Mouse (Mus musculus): ENCODE data around the gene Prr19.
"Not testable (repeated sequence)": the region's sequence is repeated elsewhere in the genome, so short reads cannot be mapped to it uniquely, and the experiment has no call there.

The Prr19 gene

GRCm38 (mm10) chr7:25301063-25301462 is at the start of gene Prr19:
Gene Prr19 (plus strand): TSS chr7:25301411.
- DNase-seq (ENCODE audit: low spot score in 2 of 2), result no peak

- DNase-seq (ENCODE audit: low spot score in 2 of 2), result no peak
Observed at GRCm38 (mm10) chr7:25251822-25252221, 49.4 kb upstream of the Prr19 start.

- no peak for DNase-seq (ENCODE audit: low spot score in 2 of 2)
Observed at GRCm38 (mm10) chr7:25261896-25262295, 39.3 kb upstream of the Prr19 start.

- DNase-seq (ENCODE audit: low spot score in 2 of 2), result no peak
Observed at GRCm38 (mm10) chr7:25263968-25264870, 37.0 kb upstream of the Prr19 start.

- not testable (repeated sequence) for DNase-seq (ENCODE audit: low spot score in 2 of 2)
Observed at GRCm38 (mm10) chr7:25265743-25266142, 35.5 kb upstream of the Prr19 start.

- DNase-seq (ENCODE audit: low spot score in 2 of 2), result no peak
Observed at GRCm38 (mm10) chr7:25266180-25266962, 34.8 kb upstream of the Prr19 start.

- peak in 1 of 2 experiments; percentile 98 for DNase-seq (ENCODE audit: low spot score in 2 of 2)
Observed at GRCm38 (mm10) chr7:25267301-25267750, 33.9 kb upstream of the Prr19 start, which contains the start of gene Cic. Gene Cic (plus strand): TSS chr7:25267704.

- peak; percentile 98 for DNase-seq (ENCODE audit: low spot score in 2 of 2)
Observed at GRCm38 (mm10) chr7:25267751-25268463, 33.3 kb upstream of the Prr19 start.

- no peak for DNase-seq (ENCODE audit: low spot score in 2 of 2)
Observed at GRCm38 (mm10) chr7:25268588-25268987, 32.6 kb upstream of the Prr19 start.

GRCm38 (mm10) chr7:25269029-25269428 is 32.2 kb upstream of the Prr19 start:
- no peak for DNase-seq (ENCODE audit: low spot score in 2 of 2)

- DNase-seq (ENCODE audit: low spot score in 2 of 2), result no peak
Observed at GRCm38 (mm10) chr7:25269545-25270271, 31.5 kb upstream of the Prr19 start.

- DNase-seq (ENCODE audit: low spot score in 2 of 2), result no peak
Observed at GRCm38 (mm10) chr7:25270652-25271633, 30.3 kb upstream of the Prr19 start.

GRCm38 (mm10) chr7:25271651-25272444 is 29.4 kb upstream of the Prr19 start:
- DNase-seq (ENCODE audit: low spot score in 2 of 2), result no peak

- DNase-seq (ENCODE audit: low spot score in 2 of 2), result no peak
Observed at GRCm38 (mm10) chr7:25272445-25273258, 28.6 kb upstream of the Prr19 start.

GRCm38 (mm10) chr7:25273259-25274241 is 27.7 kb upstream of the Prr19 start:
- DNase-seq (ENCODE audit: low spot score in 2 of 2), result no peak

GRCm38 (mm10) chr7:25274571-25274970 is 26.6 kb upstream of the Prr19 start:
- DNase-seq (ENCODE audit: low spot score in 2 of 2), result no peak

GRCm38 (mm10) chr7:25274996-25275395 is 26.2 kb upstream of the Prr19 start:
- DNase-seq (ENCODE audit: low spot score in 2 of 2), result no peak
